Mouse (Mus musculus) heart, embryonic 11.5 days (tissue): Measurements from ENCODE around the gene Qser1. TPM values are rescaled to one million over a fixed set of nuclear protein-coding genes. Genes with fewer than 3 reads are reported as not detected.
A peak's percentile ranks its signal among the peaks of the same experiment; 100 is the strongest.

Source experiments
- ATAC-seq: fragments of 200-750 bp; cut with Nextera tagmentation; replicated peaks from 2 replicates; pipeline ENCODE4 v1.8.0; 2017; ENCODE audit warnings: moderate library complexity; ENCODE audit not compliant: insufficient number of reproducible peaks, low FRiP score, low TSS enrichment
- H3K27ac ChIP-seq: fragments of 300-500 bp; sonication (generic); 2 replicates; pipeline ENCODE4 v1.5.1; 2014; ENCODE audit warnings: mild to moderate bottlenecking, low read depth, low read length
- H3K27me3 ChIP-seq: fragments of 300-500 bp; sonication (generic); 2 replicates; pipeline ENCODE4 v1.6.1; 2014; ENCODE audit warnings: mild to moderate bottlenecking, low read length, mixed read lengths; ENCODE audit not compliant: control insufficient read depth, insufficient read depth
- H3K36me3 ChIP-seq: fragments of 300-500 bp; sonication (generic); 2 replicates; pipeline ENCODE4 v1.6.1; 2014; ENCODE audit warnings: mild to moderate bottlenecking, low read length, moderate library complexity, mixed read lengths; ENCODE audit not compliant: control insufficient read depth, insufficient read depth
- H3K4me1 ChIP-seq: fragments of 300-500 bp; sonication (generic); 2 replicates; pipeline ENCODE4 v1.6.1; 2014; ENCODE audit warnings: low read length; ENCODE audit not compliant: control insufficient read depth, insufficient read depth
- H3K4me2 ChIP-seq: fragments of 300-500 bp; sonication (generic); 2 replicates; pipeline ENCODE4 v1.6.1; 2014; ENCODE audit warnings: mild to moderate bottlenecking, moderate library complexity
- H3K4me3 ChIP-seq: fragments of 300-500 bp; sonication (generic); 2 replicates; pipeline ENCODE4 v1.5.1; 2014; ENCODE audit warnings: low read depth, low read length
- H3K9ac ChIP-seq: fragments of 300-500 bp; sonication (generic); 2 replicates; pipeline ENCODE4 v1.6.1; 2014; ENCODE audit warnings: mild to moderate bottlenecking, low read depth, low read length, moderate library complexity
- H3K9me3 ChIP-seq: fragments of 300-500 bp; sonication (generic); replicated peaks from 2 replicates; pipeline ENCODE4 v1.6.1; 2016; ENCODE audit warnings: low read length; ENCODE audit not compliant: control insufficient read depth
- WGBS: fragments of 180-500 bp; shearing (Covaris S2); extraction: QIAGEN DNeasy Blood & Tissue Kit; methylation state at CpG from one replicate; pipeline ENCODE4 v1.1.7; 2014; ENCODE audit not compliant: insufficient replicate concordance; 5-methylcytosine and 5-hydroxymethylcytosine counted together
- polyA plus RNA-seq: library from polyadenylated mRNA; unstranded; fragments of >200 nt; fragmentation: Nextera tagmentation; extraction: Ambion mirVana; gene quantifications from 2 replicates; pipeline ENCODE4 v1.2.1, GENCODE M21; 2014

The Qser1 gene
- polyA plus RNA-seq, 1 experiment from 2014 or later: 12.4 TPM

GRCm38 (mm10) chr2:104743160-104743559 lies 73.4 kb downstream of the Qser1 start:
- H3K9ac ChIP-seq: no peak overlapping the region; the same call in 1 of the 2 replicates
- H3K27me3 ChIP-seq: 0 out of 2 replicates have a peak, but pooled peaks cover 2% of the 10 kb centered on the region
- no peak overlapping the region for H3K27ac ChIP-seq

GRCm38 (mm10) chr2:104742741-104743064 lies 73.9 kb downstream of the Qser1 start, which contains the start of gene Depdc7:
Gene Depdc7 (minus strand): TSS chr2:104742878.
- WGBS: under 1% methylated on average over 31 of the region's 31 CpGs
- ATAC-seq: peak; percentile 81

More at GRCm38 (mm10) chr2:104743160-104743559, 73.4 kb downstream of the Qser1 start:
- peak overlapping the region; percentile 96 for H3K4me2 ChIP-seq
- H3K4me1 ChIP-seq: 0 out of 2 replicates have a peak, but pooled peaks cover 4% of the 10 kb centered on the region
- no peak for ATAC-seq
- no peaks in the 10 kb centered on the region for H3K36me3 ChIP-seq
- WGBS: 9% methylated on average over 7 of the region's 7 CpGs
- peak overlapping the region; percentile 80 for H3K4me3 ChIP-seq
- no peaks in the 10 kb centered on the region for H3K9me3 ChIP-seq

GRCm38 (mm10) chr2:104741896-104742740 lies 74.4 kb downstream of the Qser1 start:
- Histone ChIP-seq H3K36me3 (no peaks in the 10 kb centered on the region), H3K27ac (no peak overlapping the region), H3K4me3 (peak overlapping the region; percentile 80), H3K27me3 (0 out of 2 replicates have a peak, but pooled peaks cover 2% of the 10 kb centered on the region), H3K9ac (peak overlapping the region; percentile 83), H3K4me2 (peak overlapping the region; percentile 96), H3K9me3 (no peaks in the 10 kb centered on the region), H3K4me1 (0 out of 2 replicates have a peak, but pooled peaks cover 4% of the 10 kb centered on the region)
- 5% methylated on average over 46 of the region's 46 CpGs for WGBS
- ATAC-seq: peak; percentile 36; the same call in 1 of the 2 replicates

More at GRCm38 (mm10) chr2:104742741-104743064, 73.9 kb downstream of the Qser1 start, which contains the start of gene Depdc7:
- Histone ChIP-seq H3K9me3 (no peaks in the 10 kb centered on the region), H3K4me2 (peak within 1 kb of the TSS; percentile 96), H3K36me3 (no peaks in the 10 kb centered on the region), H3K4me1 (0 out of 2 replicates have a peak, but pooled peaks cover 4% of the 10 kb centered on the region), H3K27me3 (0 out of 2 replicates have a peak, but pooled peaks cover 2% of the 10 kb centered on the region), H3K9ac (peak within 1 kb of the TSS; percentile 83), H3K4me3 (peak within 1 kb of the TSS; percentile 80), H3K27ac (no peak within 1 kb of the TSS)

- Histone ChIP-seq H3K27me3 (0 out of 2 replicates have a peak, but pooled peaks cover 2% of the 10 kb centered on the region), H3K4me2 (no peak overlapping the region), H3K27ac (no peak overlapping the region), H3K4me3 (no peak overlapping the region), H3K9ac (no peak overlapping the region), H3K36me3 (no peaks in the 10 kb centered on the region), H3K4me1 (0 out of 2 replicates have a peak, but pooled peaks cover 4% of the 10 kb centered on the region), H3K9me3 (no peaks in the 10 kb centered on the region)
- WGBS: 47% methylated on average over 7 of the region's 7 CpGs
- ATAC-seq: no peak
Observed at GRCm38 (mm10) chr2:104741015-104741758, 75.4 kb downstream of the Qser1 start.

GRCm38 (mm10) chr2:104740248-104740949 lies 76.2 kb downstream of the Qser1 start:
- 54% methylated on average over 7 of the region's 7 CpGs for WGBS
- no peaks in the 10 kb centered on the region for H3K9me3 ChIP-seq
- H3K4me2 ChIP-seq: no peak overlapping the region
- H3K9ac ChIP-seq: no peak overlapping the region
- 0 out of 2 replicates have a peak, but pooled peaks cover 4% of the 10 kb centered on the region for H3K4me1 ChIP-seq
- no peak for ATAC-seq
- H3K4me3 ChIP-seq: no peak overlapping the region
- no peak overlapping the region for H3K27ac ChIP-seq
- H3K36me3 ChIP-seq: no peaks in the 10 kb centered on the region
- H3K27me3 ChIP-seq: 0 out of 2 replicates have a peak, but pooled peaks cover 2% of the 10 kb centered on the region

- H3K27me3 ChIP-seq: 0 out of 2 replicates have a peak, but pooled peaks cover 2% of the 10 kb centered on the region
- 90% methylated on average over 2 of the region's 2 CpGs for WGBS
- no peak for ATAC-seq
Observed at GRCm38 (mm10) chr2:104739691-104740090, 76.9 kb downstream of the Qser1 start.

GRCm38 (mm10) chr2:104736241-104736640 lies 80.3 kb downstream of the Qser1 start:
- Histone ChIP-seq H3K4me2 (no peak overlapping the region), H3K27ac (no peak overlapping the region), H3K27me3 (no peaks in the 10 kb centered on the region), H3K9me3 (no peaks in the 10 kb centered on the region), H3K36me3 (no peaks in the 10 kb centered on the region), H3K9ac (no peak overlapping the region), H3K4me1 (no peaks in the 10 kb centered on the region), H3K4me3 (no peak overlapping the region)
- ATAC-seq: no peak
- 70% methylated on average over 7 of the region's 7 CpGs for WGBS

More at GRCm38 (mm10) chr2:104739691-104740090, 76.9 kb downstream of the Qser1 start:
- H3K9me3 ChIP-seq: no peaks in the 10 kb centered on the region
- no peaks in the 10 kb centered on the region for H3K36me3 ChIP-seq
- H3K27ac ChIP-seq: no peak overlapping the region
- no peak overlapping the region for H3K4me2 ChIP-seq
- H3K9ac ChIP-seq: no peak overlapping the region
- H3K4me1 ChIP-seq: 0 out of 2 replicates have a peak, but pooled peaks cover 4% of the 10 kb centered on the region
- no peak overlapping the region for H3K4me3 ChIP-seq
